10 mouse cellular contexts compared by ENCODE assay signal in genomic region chr6:29318879-29319278, GRCm38 (mm10). TPM values are rescaled to one million over a fixed set of nuclear protein-coding genes. Genes with fewer than 3 reads are reported as not detected.
A peak's percentile ranks its signal among the peaks of the same experiment; 100 is the strongest.
DNase-seq lines count a peak whose midpoint lies in the region; ATAC-seq and TF ChIP-seq lines count a peak whose summit lies in the region.
"Had no signal": no experiment of that assay in that cellular context is flagged by ENCODE, and none has a peak within 500 bp of the region (broad histone marks: within the 10 kb centered on the region; RNA-seq: fewer than 3 reads in every experiment).

Gene Fam71f1 (plus strand): TSS chr6:29319140.

- peak; percentile 62; the same call in 1 of the 2 replicates for ATAC-seq in intestine, embryonic 14.5 days (replicated peaks; ENCODE audit: low FRiP score, low TSS enrichment, low read depth)
- ATAC-seq in intestine, postnatal 0 days = no peak
- ATAC-seq in heart, postnatal 0 days (ENCODE audit: insufficient read depth, low read depth) = peak; percentile 86

- intact Hi-C loops in left cerebral cortex, postnatal 36 days (cut with DNase I) = no loop called here

- H3K9ac ChIP-seq in intestine, embryonic 14.5 days (ENCODE audit: low read length) = no peak within 1 kb of the TSS
- no peak within 1 kb of the TSS for H3K9ac ChIP-seq in intestine, postnatal 0 days (ENCODE audit: low read depth, low read length)
- no peak within 1 kb of the TSS for H3K9ac ChIP-seq in heart, postnatal 0 days (replicated peaks; ENCODE audit: low read depth, low read length)
- H3K9ac ChIP-seq: limb, embryonic 15.5 days had no signal

- no peak within 1 kb of the TSS for H3K4me2 ChIP-seq in intestine, embryonic 14.5 days (ENCODE audit: low read length)
- no peak within 1 kb of the TSS for H3K4me2 ChIP-seq in intestine, postnatal 0 days (replicated peaks; ENCODE audit: low read depth)
- H3K4me2 ChIP-seq in heart, postnatal 0 days (ENCODE audit: low read depth, low read length) = no peak within 1 kb of the TSS
- H3K4me2 ChIP-seq: limb, embryonic 15.5 days had no signal

- no peak for TF ChIP-seq CTCF in intestine, postnatal 0 days (IDR thresholded peaks at IDR 0.05; ENCODE audit: low read depth)
- no peak for TF ChIP-seq CTCF in heart, postnatal 0 days (IDR thresholded peaks at IDR 0.05; ENCODE audit: low read depth)

- H3K9me3 ChIP-seq in intestine, embryonic 14.5 days (ENCODE audit: control insufficient read depth, low read length) = no peaks in the 10 kb centered on the region
- no peaks in the 10 kb centered on the region for H3K9me3 ChIP-seq in intestine, postnatal 0 days (ENCODE audit: control insufficient read depth)
- no peaks in the 10 kb centered on the region for H3K9me3 ChIP-seq in heart, postnatal 0 days (replicated peaks; ENCODE audit: control insufficient read depth, low read length)
- H3K9me3 ChIP-seq in midbrain, embryonic 10.5 days (replicated peaks) = no peaks in the 10 kb centered on the region
- H3K9me3 ChIP-seq: limb, embryonic 15.5 days had no signal

- TF ChIP-seq EP300 in heart, postnatal 0 days (IDR thresholded peaks at IDR 0.05; ENCODE audit: low read depth) = no peak

- no peaks in the 10 kb centered on the region for H3K27me3 ChIP-seq in intestine, embryonic 14.5 days (replicated peaks; ENCODE audit: control insufficient read depth, insufficient read depth, low read length)
- no peaks in the 10 kb centered on the region for H3K27me3 ChIP-seq in intestine, postnatal 0 days (replicated peaks; ENCODE audit: control insufficient read depth, insufficient read depth, low read length)
- no peaks in the 10 kb centered on the region for H3K27me3 ChIP-seq in heart, postnatal 0 days (ENCODE audit: control insufficient read depth, insufficient read depth, low read length)
- no peaks in the 10 kb centered on the region for H3K27me3 ChIP-seq in midbrain, embryonic 10.5 days (ENCODE audit: low read depth, poor library complexity, severe bottlenecking)
- H3K27me3 ChIP-seq: limb, embryonic 15.5 days had no signal

- H3K4me1 ChIP-seq in intestine, embryonic 14.5 days (replicated peaks; ENCODE audit: control insufficient read depth, insufficient read depth, low read length) = no peaks in the 10 kb centered on the region; the same call in 1 of the 2 replicates
- H3K4me1 ChIP-seq in intestine, postnatal 0 days (replicated peaks; ENCODE audit: control insufficient read depth, insufficient read depth, low read length) = no peaks in the 10 kb centered on the region
- H3K4me1 ChIP-seq in heart, postnatal 0 days (ENCODE audit: control insufficient read depth, insufficient read depth) = 0 out of 2 replicates have a peak, but pooled peaks cover 6% of the 10 kb centered on the region
- H3K4me1 ChIP-seq in midbrain, embryonic 10.5 days = no peaks in the 10 kb centered on the region
- H3K4me1 ChIP-seq: limb, embryonic 15.5 days had no signal

- peak; percentile 54 for DNase-seq in intestine, embryonic 14.5 days (ENCODE audit: low spot score)
- peak; percentile 67 for DNase-seq in adrenal gland, adult 8-10 months
- DNase-seq in heart, postnatal 0 days (ENCODE audit: low spot score) = peak; percentile 68
- DNase-seq in lung, postnatal 14 days = peak; percentile 34
- no peak for DNase-seq in left cerebral cortex, postnatal 36 days (ENCODE audit: low spot score in 2 of 2)
- no peak for DNase-seq in midbrain, embryonic 10.5 days (ENCODE audit: low spot score)
- no peak for DNase-seq in cerebellum, adult 8-10 months

- 29% methylated on average over 5 of the region's 5 CpGs for WGBS in intestine, embryonic 14.5 days
- 52% methylated on average over 5 of the region's 5 CpGs for WGBS in intestine, postnatal 0 days
- 27% methylated on average over 5 of the region's 5 CpGs for WGBS in heart, postnatal 0 days
- 82% methylated on average over 5 of the region's 5 CpGs for WGBS in midbrain, embryonic 10.5 days

- no peaks in the 10 kb centered on the region for H3K36me3 ChIP-seq in intestine, embryonic 14.5 days (ENCODE audit: control insufficient read depth, insufficient read depth, low read length)
- no peaks in the 10 kb centered on the region for H3K36me3 ChIP-seq in intestine, postnatal 0 days (ENCODE audit: control insufficient read depth, insufficient read depth)
- no peaks in the 10 kb centered on the region for H3K36me3 ChIP-seq in heart, postnatal 0 days (replicated peaks; ENCODE audit: control insufficient read depth, insufficient read depth, low read length)
- H3K36me3 ChIP-seq in midbrain, embryonic 10.5 days = no peaks in the 10 kb centered on the region
- H3K36me3 ChIP-seq: limb, embryonic 15.5 days had no signal

- H3K27ac ChIP-seq in intestine, embryonic 14.5 days (ENCODE audit: low read depth) = peak within 1 kb of the TSS; percentile 51; the same call in 1 of the 2 replicates
- H3K27ac ChIP-seq in intestine, postnatal 0 days (ENCODE audit: low read depth, low read length) = no peak within 1 kb of the TSS
- no peak within 1 kb of the TSS; the same call in 1 of the 2 replicates for H3K27ac ChIP-seq in heart, postnatal 0 days (ENCODE audit: low read depth)
- no peak within 1 kb of the TSS for H3K27ac ChIP-seq in midbrain, embryonic 10.5 days (replicated peaks)
- H3K27ac ChIP-seq: limb, embryonic 15.5 days had no signal

- H3K4me3 ChIP-seq in intestine, embryonic 14.5 days (ENCODE audit: low read depth, low read length) = no peak within 1 kb of the TSS
- no peak within 1 kb of the TSS for H3K4me3 ChIP-seq in intestine, postnatal 0 days (ENCODE audit: low read depth, low read length)
- no peak within 1 kb of the TSS for H3K4me3 ChIP-seq in heart, postnatal 0 days (ENCODE audit: low read depth, low read length)
- H3K4me3 ChIP-seq in midbrain, embryonic 10.5 days = no peak within 1 kb of the TSS
- H3K4me3 ChIP-seq: limb, embryonic 15.5 days had no signal

RNA-seq across cellular contexts. Expression of gene Fam71f1, which starts in this region (rescaled TPM):
- polyA plus RNA-seq in intestine, embryonic 14.5 days (2014; fragmentation: Nextera tagmentation; extraction: Ambion mirVana) = 0.11 and 0.26 TPM in 2 replicates
- polyA plus RNA-seq in intestine, postnatal 0 days (2015; fragmentation: Nextera tagmentation; extraction: Ambion mirVana) = not detected in 2 replicates
- not detected for total RNA-seq in adrenal gland, adult 8-10 months (2022)
- not detected in 2 replicates for total RNA-seq in heart, postnatal 0 days (2014; rRNA removed; ENCODE audit: low replicate concordance)
- polyA plus RNA-seq in heart, postnatal 0 days (2015; fragmentation: Nextera tagmentation; extraction: Ambion mirVana) = 0.07 TPM in 1 of 2 replicates, not detected in the other
- total RNA-seq in left cerebral cortex, postnatal 36 days (2021) = not detected
- polyA plus RNA-seq in midbrain, embryonic 10.5 days (2016; fragmentation: Nextera tagmentation; extraction: Ambion mirVana) = not detected in 2 replicates
- polyA plus RNA-seq: embryonic facial prominence, embryonic 11.5 days; limb, embryonic 15.5 days had no signal

Comparison
In these comparisons a context has a peak if more than half of its experiments do, and no peak if none do; other contexts are left out.
1. Peak in DNase-seq, ATAC-seq and H3K27ac ChIP-seq in intestine, embryonic 14.5 days; RNA of the gene not detected or under 1 TPM.
2. Peak in DNase-seq in adrenal gland, adult 8-10 months; RNA of the gene not detected or under 1 TPM.
3. Peak in DNase-seq and ATAC-seq in heart, postnatal 0 days; RNA of the gene not detected or under 1 TPM.